Mouse (Mus musculus): ENCODE measurements around the gene Zbtb4.

GRCm38 (mm10) chr11:69775716-69776115, 10.0 kb downstream of the Zbtb4 start:
- TF ChIP-seq CTCF (IDR thresholded peaks at IDR 0.05; ENCODE audit: low read depth, low read length) (no peak), GATA2 (IDR thresholded peaks at IDR 0.05; ENCODE audit: borderline replicate concordance, low read depth, low read length) (no peak), POLR2AphosphoS5 (IDR thresholded peaks at IDR 0.05; ENCODE audit: insufficient replicate concordance, low read depth, low read length) (no peak), TAL1 (conservative IDR thresholded peaks at IDR 0.05; ENCODE audit: low read depth, low read length) (no peak)
